Mouse (Mus musculus) 3T3-L1 (cell line): ENCODE data around the gene Csnk1e.
A peak's percentile ranks its signal among the peaks of the same experiment; 100 is the strongest.

Experiments
- DNase-seq: peaks from one replicate; pipeline ENCODE4 v3.0.0-alpha.2; 2015; ENCODE audit warnings: low read depth, low spot score

Csnk1e gene

DNA sequence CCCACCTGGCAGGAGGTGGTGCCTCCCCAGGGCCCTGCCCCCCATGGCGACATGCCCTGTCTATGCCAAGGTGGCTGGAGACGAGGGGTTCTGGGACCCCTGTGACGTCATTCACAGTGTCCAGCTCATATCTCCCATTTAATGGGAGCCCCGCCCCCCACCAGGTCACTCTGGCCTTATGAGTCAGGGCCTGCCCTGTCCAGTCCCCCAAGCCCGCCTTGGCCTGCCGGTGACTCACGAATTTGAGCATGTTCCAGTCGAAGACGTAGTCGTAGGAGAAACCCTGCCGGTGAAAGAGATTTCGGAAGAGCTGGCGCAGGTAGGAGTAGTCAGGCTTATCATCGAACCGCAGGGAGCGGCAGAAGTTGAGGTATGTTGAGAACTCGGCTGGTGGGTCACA, 30.8 kb downstream of the Csnk1e start:
- peak; percentile 39 for DNase-seq

DNA sequence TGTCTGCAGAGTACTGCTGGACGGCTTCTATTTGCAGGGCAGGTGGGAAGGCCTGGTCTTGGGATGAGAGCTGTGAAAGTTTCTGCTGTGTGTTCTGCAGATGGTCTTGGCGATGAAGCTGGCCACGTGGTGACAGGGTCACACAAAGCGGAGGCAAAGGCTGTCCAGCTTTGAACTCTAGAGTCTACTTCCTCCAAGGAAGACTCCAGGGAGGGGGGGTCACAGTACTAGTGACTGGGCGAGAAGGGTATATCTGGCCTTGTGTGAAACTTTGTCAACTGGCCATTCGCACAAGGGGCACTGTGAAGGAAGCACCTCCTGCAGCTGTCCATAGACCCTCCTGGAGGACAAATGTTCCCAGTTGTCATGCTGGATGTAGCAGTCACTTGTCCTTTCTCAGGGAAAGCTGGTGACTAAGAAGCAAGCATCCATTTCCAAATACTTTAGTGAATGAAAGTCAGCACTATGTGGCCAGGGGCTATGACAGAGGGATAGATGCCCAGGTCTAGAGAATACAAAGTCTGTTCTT, 32.6 kb downstream of the Csnk1e start:
- DNase-seq = no peak

DNA sequence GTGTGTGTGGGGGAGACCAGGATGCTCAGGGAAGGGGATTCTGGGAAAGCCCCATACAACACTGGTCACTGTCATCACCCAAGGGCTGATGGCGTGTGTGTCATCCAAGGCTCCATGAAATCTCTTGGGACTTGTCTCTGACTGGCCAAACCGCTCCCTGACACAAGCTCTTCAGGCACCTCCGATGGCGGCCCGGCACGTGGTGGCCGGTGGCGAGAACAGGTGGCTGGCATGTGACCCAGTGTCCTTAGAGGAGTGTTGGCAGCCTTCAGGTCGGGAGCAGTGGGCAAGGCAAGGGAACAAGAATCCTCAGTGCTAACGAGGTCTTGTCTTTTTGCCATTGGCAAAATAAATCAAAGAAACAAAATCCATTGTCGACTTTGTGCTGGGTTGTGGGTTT, 36.7 kb downstream of the Csnk1e start:
- DNase-seq = no peak

DNA sequence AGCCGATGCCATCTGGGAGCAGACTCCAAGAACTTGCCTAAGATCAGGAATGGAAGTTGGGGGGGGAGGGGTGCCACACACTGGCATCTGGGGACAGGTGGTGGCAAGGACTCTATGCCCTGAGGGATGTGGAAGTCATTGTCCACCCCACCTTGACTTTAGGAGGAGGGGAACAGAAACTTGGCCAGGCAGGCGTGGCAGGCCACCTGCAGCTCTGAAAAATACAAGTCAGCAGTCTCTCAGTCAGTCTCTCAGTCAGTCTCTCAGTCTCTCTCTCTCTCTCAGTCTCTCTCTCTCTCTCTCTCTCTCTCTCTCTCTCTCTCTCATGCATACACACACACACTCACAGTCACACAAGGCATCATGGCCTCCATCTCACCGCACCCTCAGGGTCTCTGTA, 37.1 kb downstream of the Csnk1e start:
- DNase-seq = no peak

DNA sequence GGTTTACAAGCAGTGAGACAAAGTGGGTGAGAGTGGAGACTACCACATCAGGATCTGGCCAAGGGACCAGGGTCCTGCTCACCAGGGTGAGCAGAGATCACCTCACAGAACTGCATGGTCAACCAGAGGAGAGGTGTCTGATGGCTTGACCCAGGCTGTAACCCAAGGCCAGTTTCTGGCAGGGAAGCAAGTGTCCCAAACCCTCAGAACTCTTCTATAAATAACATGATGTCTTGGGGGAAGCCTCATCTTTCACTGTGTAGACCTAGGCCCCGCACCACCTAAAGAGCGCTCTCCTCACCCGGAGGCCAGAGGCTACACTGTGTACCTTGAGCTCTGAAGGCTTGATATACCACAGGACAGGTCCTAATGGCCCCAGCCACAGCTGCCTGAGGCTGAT, 38.0 kb downstream of the Csnk1e start:
- DNase-seq = no peak

DNA sequence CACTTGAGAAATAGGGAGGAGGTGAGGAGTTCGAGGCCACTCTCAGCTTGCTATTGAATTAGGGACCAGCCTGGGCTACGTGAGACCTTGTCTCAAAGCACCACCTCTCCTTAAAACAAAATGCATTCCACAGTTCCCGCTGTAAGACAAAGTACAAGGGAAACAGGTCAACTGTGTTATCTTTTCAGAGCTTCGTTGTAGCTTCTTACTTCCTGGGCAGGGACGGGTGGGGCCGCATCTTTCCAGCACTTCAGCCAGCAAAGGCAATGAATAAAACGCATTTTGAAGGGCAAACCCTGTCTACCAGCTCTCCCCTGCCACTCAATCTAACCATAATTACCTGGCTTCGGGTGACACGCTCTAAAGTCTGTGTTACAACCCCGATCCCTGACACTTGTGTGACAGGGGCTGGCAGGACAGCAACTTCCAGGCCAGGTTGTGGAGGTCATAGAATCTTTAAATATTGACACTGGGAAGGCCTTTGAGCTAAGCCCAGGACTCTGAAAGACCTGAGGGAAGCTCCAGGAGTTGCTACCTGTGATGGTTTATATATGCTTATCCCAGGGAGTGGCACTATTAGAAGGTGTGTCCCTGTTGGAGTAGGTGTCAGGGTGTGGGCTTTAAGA, 38.8 kb downstream of the Csnk1e start:
- DNase-seq = no peak

DNA sequence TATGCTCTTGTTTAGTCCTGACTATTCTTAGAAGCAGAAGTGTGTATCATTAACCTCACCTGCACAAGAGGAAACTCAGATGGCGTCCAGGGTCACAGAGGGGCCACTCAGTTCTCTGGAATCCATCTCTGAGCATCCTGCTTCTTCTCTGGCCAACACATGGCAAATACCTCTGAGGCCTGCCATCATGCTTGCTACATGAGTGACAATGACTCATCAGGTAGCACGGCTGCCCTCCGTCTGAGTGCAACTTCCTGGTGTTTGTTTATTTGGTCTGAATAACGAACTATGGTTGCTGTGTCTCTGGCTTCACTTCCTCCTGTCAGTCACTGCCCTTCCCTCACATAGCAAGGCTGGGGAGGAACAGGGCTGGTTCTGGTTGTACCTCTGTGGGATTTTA, 40.9 kb downstream of the Csnk1e start:
- peak; percentile 78 for DNase-seq

DNA sequence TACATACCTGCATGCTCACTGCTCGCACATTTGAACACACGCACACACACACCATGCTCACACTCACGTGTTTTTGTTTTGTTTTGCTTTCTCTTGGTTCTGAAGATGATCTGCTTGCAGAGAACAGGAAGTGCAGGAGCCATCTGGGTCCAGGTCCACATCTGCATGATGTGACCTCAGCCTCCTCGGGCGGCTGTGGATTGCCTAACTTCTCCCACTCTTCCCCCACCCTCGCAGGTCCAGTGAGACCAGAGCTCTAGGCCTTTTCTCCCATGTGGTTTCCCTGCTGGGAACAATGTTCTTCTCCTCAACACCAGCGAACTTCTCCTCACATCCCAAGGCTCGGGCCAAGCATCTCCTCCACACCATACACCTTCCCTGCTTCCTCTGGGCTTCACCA, 41.6 kb downstream of the Csnk1e start:
- no peak for DNase-seq

DNA sequence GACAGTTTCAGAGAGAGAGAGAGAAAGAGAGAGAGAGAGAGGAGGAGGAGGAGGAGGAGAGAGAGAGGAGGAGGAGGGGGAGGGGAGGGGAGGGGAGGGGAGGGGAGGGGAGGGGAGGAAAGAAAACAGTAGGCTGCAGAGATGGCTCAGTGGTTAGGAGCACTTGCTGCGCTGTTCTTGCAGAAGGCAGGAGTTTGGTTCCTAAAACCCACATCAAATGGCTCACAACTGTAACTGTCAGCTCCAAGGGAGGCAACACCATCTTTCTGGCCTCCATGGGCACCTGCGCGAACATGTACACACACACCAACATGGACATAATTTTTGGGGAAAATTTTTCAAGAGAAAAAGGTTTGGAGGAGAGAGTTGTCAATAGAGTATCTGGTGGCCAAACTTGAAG, 42.2 kb downstream of the Csnk1e start:
- DNase-seq = no peak

DNA sequence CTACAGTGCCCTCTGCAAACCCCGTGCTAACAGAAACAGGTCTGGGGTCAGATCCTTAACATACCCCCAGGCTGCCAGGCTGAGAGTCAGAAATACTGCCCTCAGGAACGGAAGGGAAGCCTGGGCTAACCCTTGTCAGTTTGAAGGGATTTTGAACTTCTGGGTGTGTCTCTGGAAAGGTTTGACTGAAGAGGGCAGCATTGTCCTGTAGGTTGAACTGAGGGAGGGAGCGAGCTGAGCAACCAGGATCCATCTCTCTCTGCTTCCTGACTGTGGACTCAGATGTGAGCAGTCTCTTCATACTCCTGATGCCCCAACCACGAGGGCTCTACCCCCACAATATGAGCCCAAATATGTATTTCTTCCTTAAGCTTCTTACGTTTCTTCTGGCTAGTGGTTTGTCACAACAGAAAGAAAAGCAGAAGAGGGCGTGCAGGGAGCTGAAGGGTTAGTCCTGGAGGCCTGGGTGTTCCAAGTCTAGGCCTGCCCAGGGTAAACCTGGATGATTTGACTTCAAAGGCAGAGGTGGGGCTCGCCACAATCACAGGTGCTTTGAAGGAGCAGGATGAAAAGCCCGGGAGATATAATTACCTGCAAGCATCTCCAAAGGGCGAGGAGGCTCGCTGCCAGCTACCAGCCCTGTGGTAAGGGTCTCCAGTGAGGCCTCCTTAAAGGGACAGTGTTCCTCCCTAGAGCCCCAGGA, 43.9 kb downstream of the Csnk1e start:
- DNase-seq = no peak

DNA sequence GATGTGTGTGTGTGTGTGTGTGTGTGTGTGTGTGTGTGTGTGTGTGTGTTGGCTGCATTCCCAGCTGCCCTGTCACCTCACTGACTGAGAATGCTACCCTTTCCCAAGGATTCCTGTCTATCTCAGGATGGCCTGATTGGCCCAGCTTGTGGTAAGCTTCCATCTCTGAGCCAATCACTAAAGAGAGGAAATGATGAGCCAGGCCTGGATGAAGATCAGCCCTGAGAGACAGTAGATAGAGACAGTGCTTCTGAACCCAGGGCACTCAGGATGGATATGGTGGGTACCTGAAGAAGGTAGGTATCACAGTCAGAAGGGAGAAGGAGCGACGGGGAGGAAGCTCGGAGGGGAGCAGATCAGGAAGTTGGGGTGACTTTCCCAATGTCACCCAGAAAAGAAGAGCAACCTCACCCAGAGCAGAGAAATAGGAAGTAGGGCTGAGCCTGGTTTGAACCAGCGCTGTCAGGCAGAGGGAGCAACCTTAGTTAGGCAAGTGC, 46.2 kb downstream of the Csnk1e start:
- peak; percentile 62 for DNase-seq

DNA sequence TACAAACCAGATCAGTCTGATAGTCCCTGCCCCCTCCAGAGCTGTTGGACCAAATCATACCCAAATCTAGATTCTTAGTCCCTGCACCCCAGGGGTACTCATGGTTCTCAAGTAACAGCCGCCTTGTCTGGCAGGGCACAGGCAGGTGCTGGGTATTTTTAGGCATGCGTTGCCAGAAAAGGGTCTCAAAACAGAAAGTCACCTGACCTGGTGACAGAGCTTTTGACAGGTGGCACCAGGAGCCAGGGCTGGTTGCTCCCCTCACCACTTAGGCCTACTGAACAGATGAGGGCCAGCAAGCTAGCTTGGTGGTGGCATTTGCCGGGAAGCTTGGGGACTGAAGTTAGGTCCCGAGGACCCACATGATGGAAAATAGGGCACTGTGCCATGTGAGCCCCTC, 48.8 kb downstream of the Csnk1e start:
- no peak for DNase-seq

DNA sequence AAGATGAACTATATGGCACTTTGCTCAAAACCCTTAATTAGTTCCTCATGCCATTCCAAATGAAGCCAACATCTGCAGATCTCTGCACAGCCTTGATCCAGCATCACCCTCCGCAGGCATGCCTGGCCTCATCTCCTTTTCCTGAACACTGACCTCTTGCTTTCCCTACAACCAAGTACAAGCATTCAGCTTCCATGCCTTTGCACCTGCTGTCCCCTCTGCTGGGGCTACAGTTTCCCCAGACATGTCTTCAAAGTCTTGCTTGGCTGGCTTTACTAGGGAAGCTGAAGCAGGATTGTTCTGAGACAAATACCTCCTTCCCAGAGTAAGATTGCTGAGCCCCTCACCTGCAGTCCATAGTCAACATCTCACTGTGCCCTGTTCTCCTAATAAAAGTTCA, 51.1 kb downstream of the Csnk1e start:
- no peak for DNase-seq

DNA sequence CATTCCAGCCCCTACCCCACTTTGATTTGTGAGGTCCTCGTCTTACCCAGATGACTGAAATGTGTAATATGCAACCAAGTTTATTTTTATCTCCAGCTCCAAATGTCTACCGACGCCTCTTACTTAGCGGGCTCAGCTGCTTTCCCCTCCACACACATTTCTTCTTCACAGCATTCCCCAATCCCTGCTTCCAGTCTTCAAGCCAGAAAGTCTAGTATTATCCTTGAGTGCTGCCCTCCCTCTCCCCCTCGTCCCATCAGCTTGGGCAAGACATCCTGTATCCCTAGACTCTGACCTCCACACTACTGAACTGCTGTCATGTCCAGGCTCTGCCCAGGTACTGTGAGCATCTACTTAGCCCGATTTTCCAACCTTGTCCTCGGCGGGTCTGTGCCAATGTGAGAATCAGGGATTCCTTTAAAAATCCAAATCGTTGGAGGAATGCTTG, 51.6 kb downstream of the Csnk1e start:
- DNase-seq = no peak

DNA sequence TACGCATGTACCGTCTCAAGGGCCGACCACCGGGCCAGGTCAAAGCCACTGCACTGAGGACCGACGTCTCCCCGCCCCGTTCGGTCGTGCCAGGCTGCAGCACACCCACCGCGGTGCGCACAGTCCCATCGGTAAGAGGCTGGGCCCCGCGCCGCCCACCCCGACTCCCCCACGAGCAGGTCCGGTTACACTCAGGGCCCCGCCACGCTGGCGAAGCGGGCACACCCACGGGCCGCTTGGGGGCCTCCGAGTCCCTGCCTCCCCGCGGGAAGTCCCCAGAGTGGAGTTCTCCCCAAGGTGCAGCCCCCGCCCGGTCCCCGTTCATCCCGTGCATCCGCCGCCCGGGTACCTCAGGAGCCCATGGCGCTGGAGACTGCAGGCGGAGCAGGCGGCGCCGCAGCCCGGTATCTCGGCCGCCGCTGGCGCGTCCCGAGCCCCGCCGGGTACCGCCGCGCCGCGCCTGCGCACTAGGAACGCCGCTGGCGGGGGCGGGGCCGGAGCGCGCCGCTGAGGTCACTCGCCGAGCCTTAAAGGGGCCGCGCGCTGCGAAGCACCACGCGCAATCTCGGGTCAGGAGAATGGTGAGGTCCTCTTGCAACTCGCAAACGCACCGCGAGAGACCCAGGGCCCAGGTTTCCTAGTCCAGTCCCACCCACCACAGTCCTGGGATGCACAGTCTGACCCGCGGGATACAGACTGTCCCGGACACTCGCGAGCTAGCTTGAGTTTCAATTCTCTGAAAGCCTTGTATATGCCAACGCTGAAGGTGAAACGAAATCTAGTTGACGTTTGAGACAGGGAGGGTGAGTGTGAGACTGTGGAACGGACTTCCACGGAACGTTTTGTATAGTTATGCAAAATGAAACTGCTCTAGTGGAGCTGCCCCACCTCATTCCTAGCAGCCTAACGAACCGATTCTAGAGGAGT, 52.3 kb downstream of the Csnk1e start, which contains the start of gene Tmem184b:
Gene Tmem184b (minus strand): TSS at position 734 of the 927 bp plus-strand sequence.
- peak; percentile 71 for DNase-seq

DNA sequence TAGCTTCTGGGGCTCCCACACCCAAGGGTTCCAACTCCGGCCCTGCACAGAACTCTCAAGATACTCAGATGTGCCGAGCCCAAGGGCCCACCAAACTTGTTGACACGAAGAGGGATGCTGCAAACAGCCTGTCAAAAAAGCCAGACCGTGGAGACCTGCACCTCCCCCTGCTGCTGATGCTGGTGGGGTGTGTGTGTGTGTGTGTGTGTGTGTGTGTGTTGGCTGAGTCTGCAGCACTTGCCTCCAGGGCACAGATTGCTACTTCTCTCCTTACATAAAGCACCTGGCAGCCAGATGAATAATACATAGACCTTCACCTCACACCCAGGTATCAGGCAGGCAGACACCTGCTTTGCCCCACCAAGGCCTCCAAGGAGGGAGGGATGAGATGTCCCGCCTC, 53.2 kb downstream of the Csnk1e start:
- peak; percentile 47 for DNase-seq

DNA sequence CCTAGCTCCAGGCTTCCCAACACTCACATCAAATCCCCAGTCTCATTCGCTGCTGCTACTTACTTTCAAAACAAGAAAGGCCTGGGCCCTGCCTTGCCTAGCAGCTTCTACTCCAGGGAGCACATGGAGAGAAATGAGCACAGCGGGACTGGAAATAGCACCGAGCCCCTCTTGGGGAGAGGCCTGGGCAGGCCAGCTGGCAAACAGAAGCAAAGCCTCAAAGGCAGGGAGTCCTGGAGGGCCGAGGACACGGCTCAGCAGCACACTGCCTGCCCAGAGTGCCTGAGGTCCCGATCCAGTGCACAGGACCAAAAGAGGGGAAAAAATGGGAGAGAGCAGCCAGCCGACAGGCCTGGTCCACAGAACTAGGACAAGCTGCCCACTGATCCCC, 54.4 kb downstream of the Csnk1e start:
- DNase-seq = no peak

DNA sequence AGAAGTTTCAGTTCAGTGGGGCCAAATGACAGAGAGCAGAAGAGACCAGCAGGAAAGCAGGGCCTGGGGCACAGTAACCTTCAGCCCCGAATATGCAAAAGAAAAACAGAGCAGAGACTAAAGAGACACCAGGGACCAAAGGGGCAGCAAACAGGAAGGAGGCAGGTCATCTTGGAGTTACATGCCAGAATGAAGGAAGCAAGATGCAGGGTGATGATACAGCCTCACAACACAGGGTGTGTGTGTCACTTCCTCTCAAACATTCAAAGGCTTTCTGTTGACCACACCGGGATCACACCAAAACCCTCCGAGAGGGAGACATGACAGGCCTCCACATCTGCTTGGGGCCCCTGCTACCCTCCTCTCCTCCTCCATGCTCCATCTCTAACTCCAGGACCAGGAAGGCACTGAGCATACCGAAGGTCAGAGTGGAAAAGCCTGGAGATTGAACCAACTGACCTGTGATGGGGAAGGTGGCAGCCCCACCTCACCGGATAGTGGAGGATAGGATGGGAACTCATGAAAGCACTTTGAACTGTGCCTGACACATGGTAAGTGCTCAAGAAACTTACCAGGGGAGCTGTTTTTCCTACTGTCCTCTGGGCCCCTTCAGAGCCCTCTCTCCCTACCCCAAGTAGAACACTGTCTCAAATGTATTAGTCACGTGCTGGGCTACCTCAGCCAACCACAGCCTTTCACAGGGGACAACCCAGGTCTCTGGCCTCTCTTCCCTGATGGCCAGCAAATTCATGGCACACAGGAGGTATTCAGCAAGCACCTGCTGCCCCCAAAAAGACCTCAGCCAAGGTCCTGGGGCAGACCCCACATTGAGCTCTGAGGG, 55.0 kb downstream of the Csnk1e start:
- DNase-seq = peak; percentile 48

DNA sequence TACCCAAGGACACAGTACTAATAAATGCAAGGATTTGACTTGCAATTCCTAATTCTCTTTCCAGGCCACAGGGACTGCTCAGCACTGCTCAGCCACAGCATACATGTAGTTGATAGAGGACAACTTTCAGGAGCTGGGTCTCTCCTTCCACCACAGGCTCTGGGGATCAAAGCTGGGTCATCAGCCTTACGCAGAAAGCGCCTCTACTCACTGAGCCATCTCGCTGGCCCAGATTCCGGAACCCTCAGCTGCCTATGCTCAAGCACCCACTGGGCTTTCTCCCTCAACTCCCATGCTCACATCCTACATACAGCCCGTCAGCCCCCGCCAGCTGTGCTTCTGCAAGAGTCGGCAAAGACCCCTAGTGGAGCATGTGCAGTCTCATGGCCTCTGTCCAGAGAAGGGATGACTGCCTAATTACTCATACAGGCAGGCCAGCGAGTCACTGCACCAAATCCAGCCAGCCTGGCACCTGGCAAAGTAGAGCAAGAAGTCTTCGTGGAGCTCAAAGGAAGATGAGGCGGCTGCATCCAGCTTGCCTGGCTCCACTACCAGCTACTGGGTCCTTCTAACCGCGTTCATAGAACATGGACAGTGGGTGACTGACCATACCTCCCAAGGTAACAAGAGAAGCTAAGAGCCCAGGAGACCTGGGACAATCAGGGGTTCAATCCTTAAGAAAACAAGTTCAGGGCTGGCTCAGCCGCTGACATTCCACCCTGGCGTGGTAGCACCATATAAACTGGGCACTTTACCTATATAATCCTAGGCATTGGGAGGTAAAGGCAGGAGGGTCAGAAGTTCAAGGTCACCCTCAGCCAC, 55.9 kb downstream of the Csnk1e start:
- peak; percentile 48 for DNase-seq

DNA sequence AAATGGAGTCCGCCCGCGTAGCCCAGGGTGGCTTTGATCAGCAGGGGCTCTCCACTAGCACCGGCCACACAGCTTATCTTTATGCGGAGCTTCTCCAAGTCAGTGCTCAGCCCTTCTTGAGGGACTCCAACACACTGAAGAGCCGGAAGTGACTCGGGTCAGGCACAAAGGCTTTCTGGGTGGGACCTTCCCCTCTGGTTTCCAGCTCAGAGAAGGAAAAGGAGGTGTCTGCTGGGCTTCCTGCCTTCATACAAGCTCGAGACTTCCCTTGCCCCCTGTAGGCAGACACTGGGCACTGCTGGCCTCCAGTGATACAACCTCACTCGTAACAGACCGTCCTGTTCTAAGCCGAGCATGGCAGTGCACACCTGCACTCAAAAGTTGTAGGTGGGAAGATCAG, 58.6 kb downstream of the Csnk1e start:
- DNase-seq = no peak
